Mouse (Mus musculus): Measurements from ENCODE around the gene Cnot6. TPM values are rescaled to one million over a fixed set of nuclear protein-coding genes. Genes with fewer than 3 reads are reported as not detected.
A peak's percentile ranks its signal among the peaks of the same experiment; 100 is the strongest.

Gene Cnot6
- polyA plus RNA-seq (2012; ENCODE audit: insufficient read depth, low replicate concordance), result 2.2 and 3.4 TPM in 2 replicates

GRCm38 (mm10) chr11:49712555-49713335 is at the start of gene Cnot6:
TSS of gene Cnot6 (minus strand) at chr11:49712723.
- TF ChIP-seq GATA1 (IDR thresholded peaks at IDR 0.05; ENCODE audit: borderline replicate concordance, low read length) (no peak), FLI1 (IDR thresholded peaks at IDR 0.05; ENCODE audit: low read length) (no peak)
- Histone ChIP-seq H3K9me3 (no peaks in the 10 kb centered on the region), H3K27me3 (replicated peaks) (no peaks in the 10 kb centered on the region), H3K4me1 (peaks cover 46% of the 10 kb centered on the region), H3K4me3 (replicated peaks) (peak within 1 kb of the TSS; percentile 99), H3K36me3 (replicated peaks; ENCODE audit: low read length) (peaks cover 14% of the 10 kb centered on the region)

- Histone ChIP-seq H3K4me3 (replicated peaks) (no peak overlapping the region), H3K27me3 (replicated peaks) (peaks cover 57% of the 10 kb centered on the region), H3K36me3 (replicated peaks; ENCODE audit: low read length) (no peaks in the 10 kb centered on the region), H3K9me3 (0 out of 2 replicates have a peak, but pooled peaks cover 4% of the 10 kb centered on the region), H3K4me1 (peaks cover 28% of the 10 kb centered on the region)
- TF ChIP-seq FLI1 (IDR thresholded peaks at IDR 0.05; ENCODE audit: low read length) (no peak), GATA1 (IDR thresholded peaks at IDR 0.05; ENCODE audit: borderline replicate concordance, low read length) (no peak)
These were observed 48.6 kb upstream of the Cnot6 start for GRCm38 (mm10) chr11:49761130-49761529.

GRCm38 (mm10) chr11:49758096-49758495 is 45.6 kb upstream of the Cnot6 start:
- Histone ChIP-seq H3K27me3 (replicated peaks) (peaks cover 62% of the 10 kb centered on the region), H3K4me1 (peaks cover 14% of the 10 kb centered on the region), H3K36me3 (replicated peaks; ENCODE audit: low read length) (no peaks in the 10 kb centered on the region), H3K4me3 (replicated peaks) (no peak overlapping the region), H3K9me3 (no peaks in the 10 kb centered on the region)
- TF ChIP-seq GATA1 (IDR thresholded peaks at IDR 0.05; ENCODE audit: borderline replicate concordance, low read length), result no peak
- no peak for TF ChIP-seq FLI1 (IDR thresholded peaks at IDR 0.05; ENCODE audit: low read length)

- peaks cover 14% of the 10 kb centered on the region for H3K4me1 ChIP-seq
- no peak for TF ChIP-seq GATA1 (IDR thresholded peaks at IDR 0.05; ENCODE audit: borderline replicate concordance, low read length)
- TF ChIP-seq FLI1 (IDR thresholded peaks at IDR 0.05; ENCODE audit: low read length), result no peak
- H3K9me3 ChIP-seq, result peaks cover 14% of the 10 kb centered on the region
- H3K27me3 ChIP-seq (replicated peaks), result peaks cover 56% of the 10 kb centered on the region
- peak overlapping the region; percentile 78 for H3K4me3 ChIP-seq (replicated peaks)
- H3K36me3 ChIP-seq (replicated peaks; ENCODE audit: low read length), result no peaks in the 10 kb centered on the region
These were observed 42.6 kb upstream of the Cnot6 start for GRCm38 (mm10) chr11:49754958-49755665.

GRCm38 (mm10) chr11:49746756-49747155 is 34.2 kb upstream of the Cnot6 start:
- peaks cover 45% of the 10 kb centered on the region for H3K9me3 ChIP-seq
- no peak overlapping the region for H3K4me3 ChIP-seq (replicated peaks)
- TF ChIP-seq GATA1 (IDR thresholded peaks at IDR 0.05; ENCODE audit: borderline replicate concordance, low read length) (no peak), FLI1 (IDR thresholded peaks at IDR 0.05; ENCODE audit: low read length) (no peak)
- H3K4me1 ChIP-seq, result no peaks in the 10 kb centered on the region
- H3K27me3 ChIP-seq (replicated peaks), result peaks cover 61% of the 10 kb centered on the region
- no peaks in the 10 kb centered on the region for H3K36me3 ChIP-seq (replicated peaks; ENCODE audit: low read length)

GRCm38 (mm10) chr11:49745839-49746238 is 33.3 kb upstream of the Cnot6 start:
- no peaks in the 10 kb centered on the region for H3K36me3 ChIP-seq (replicated peaks; ENCODE audit: low read length)
- peaks cover 59% of the 10 kb centered on the region for H3K27me3 ChIP-seq (replicated peaks)
- no peaks in the 10 kb centered on the region for H3K4me1 ChIP-seq
- no peak overlapping the region for H3K4me3 ChIP-seq (replicated peaks)
- TF ChIP-seq FLI1 (IDR thresholded peaks at IDR 0.05; ENCODE audit: low read length), result no peak
- no peak for TF ChIP-seq GATA1 (IDR thresholded peaks at IDR 0.05; ENCODE audit: borderline replicate concordance, low read length)
- H3K9me3 ChIP-seq, result peaks cover 38% of the 10 kb centered on the region

- TF ChIP-seq GATA1 (IDR thresholded peaks at IDR 0.05; ENCODE audit: borderline replicate concordance, low read length) (no peak), FLI1 (IDR thresholded peaks at IDR 0.05; ENCODE audit: low read length) (no peak)
- Histone ChIP-seq H3K9me3 (peaks cover 32% of the 10 kb centered on the region), H3K36me3 (replicated peaks; ENCODE audit: low read length) (no peaks in the 10 kb centered on the region), H3K27me3 (replicated peaks) (peaks cover 53% of the 10 kb centered on the region), H3K4me3 (replicated peaks) (no peak overlapping the region), H3K4me1 (peaks cover 3% of the 10 kb centered on the region)
These were observed 32.5 kb upstream of the Cnot6 start for GRCm38 (mm10) chr11:49744981-49745380.

GRCm38 (mm10) chr11:49743634-49744033 is 31.1 kb upstream of the Cnot6 start:
- no peaks in the 10 kb centered on the region for H3K36me3 ChIP-seq (replicated peaks; ENCODE audit: low read length)
- peaks cover 9% of the 10 kb centered on the region for H3K4me1 ChIP-seq
- H3K27me3 ChIP-seq (replicated peaks), result peaks cover 55% of the 10 kb centered on the region
- no peak overlapping the region for H3K4me3 ChIP-seq (replicated peaks)
- peaks cover 26% of the 10 kb centered on the region for H3K9me3 ChIP-seq
- TF ChIP-seq FLI1 (IDR thresholded peaks at IDR 0.05; ENCODE audit: low read length) (no peak), GATA1 (IDR thresholded peaks at IDR 0.05; ENCODE audit: borderline replicate concordance, low read length) (no peak)

GRCm38 (mm10) chr11:49742248-49742647 is 29.7 kb upstream of the Cnot6 start:
- peaks cover 12% of the 10 kb centered on the region for H3K9me3 ChIP-seq
- peaks cover 52% of the 10 kb centered on the region for H3K27me3 ChIP-seq (replicated peaks)
- no peak for TF ChIP-seq FLI1 (IDR thresholded peaks at IDR 0.05; ENCODE audit: low read length)
- TF ChIP-seq GATA1 (IDR thresholded peaks at IDR 0.05; ENCODE audit: borderline replicate concordance, low read length), result no peak
- H3K36me3 ChIP-seq (replicated peaks; ENCODE audit: low read length), result no peaks in the 10 kb centered on the region
- peaks cover 13% of the 10 kb centered on the region for H3K4me1 ChIP-seq
- H3K4me3 ChIP-seq (replicated peaks), result no peak overlapping the region

GRCm38 (mm10) chr11:49739776-49740175 is 27.3 kb upstream of the Cnot6 start:
- Histone ChIP-seq H3K9me3 (peaks cover 6% of the 10 kb centered on the region), H3K27me3 (replicated peaks) (peaks cover 35% of the 10 kb centered on the region), H3K4me1 (peaks cover 19% of the 10 kb centered on the region), H3K36me3 (replicated peaks; ENCODE audit: low read length) (no peaks in the 10 kb centered on the region), H3K4me3 (replicated peaks) (no peak overlapping the region)
- TF ChIP-seq GATA1 (IDR thresholded peaks at IDR 0.05; ENCODE audit: borderline replicate concordance, low read length) (no peak), FLI1 (IDR thresholded peaks at IDR 0.05; ENCODE audit: low read length) (no peak)

All from megakaryocyte, embryonic 14.5 days (primary cell).